Mouse (Mus musculus): ENCODE measurements at regions not wholly inside any gene's neighbourhood (a gene's known extent, or its start where the extent isn't known, plus 50 kb on each side); places are given as distances from the start of the nearest gene placed in this dataset.

GRCm38 (mm10) chr8:87417466-87417865 is 54.9 kb downstream of the Cbln1 start:
- H3K9me3 ChIP-seq: no peaks in the 10 kb centered on the region
- H3K9ac ChIP-seq: no peak overlapping the region
- H3K4me1 ChIP-seq: no peaks in the 10 kb centered on the region
- no peak overlapping the region for H3K4me3 ChIP-seq
- WGBS: 71% methylated on average over 2 of the region's 2 CpGs
- no peaks in the 10 kb centered on the region for H3K36me3 ChIP-seq (replicated peaks)
- H3K4me2 ChIP-seq: no peak overlapping the region
- H3K27me3 ChIP-seq (replicated peaks): no peaks in the 10 kb centered on the region
- ATAC-seq (replicated peaks): no peak
- no peak overlapping the region for H3K27ac ChIP-seq

GRCm38 (mm10) chr8:87415051-87415630 is 57.3 kb downstream of the Cbln1 start:
- Histone ChIP-seq H3K27me3 (replicated peaks) (no peaks in the 10 kb centered on the region), H3K9me3 (no peaks in the 10 kb centered on the region), H3K4me3 (no peak overlapping the region), H3K36me3 (replicated peaks) (no peaks in the 10 kb centered on the region), H3K9ac (no peak overlapping the region), H3K27ac (no peak overlapping the region), H3K4me2 (no peak overlapping the region), H3K4me1 (no peaks in the 10 kb centered on the region)
- 94% methylated on average over 3 of the region's 3 CpGs for WGBS
- ATAC-seq (replicated peaks): no peak

DNA sequence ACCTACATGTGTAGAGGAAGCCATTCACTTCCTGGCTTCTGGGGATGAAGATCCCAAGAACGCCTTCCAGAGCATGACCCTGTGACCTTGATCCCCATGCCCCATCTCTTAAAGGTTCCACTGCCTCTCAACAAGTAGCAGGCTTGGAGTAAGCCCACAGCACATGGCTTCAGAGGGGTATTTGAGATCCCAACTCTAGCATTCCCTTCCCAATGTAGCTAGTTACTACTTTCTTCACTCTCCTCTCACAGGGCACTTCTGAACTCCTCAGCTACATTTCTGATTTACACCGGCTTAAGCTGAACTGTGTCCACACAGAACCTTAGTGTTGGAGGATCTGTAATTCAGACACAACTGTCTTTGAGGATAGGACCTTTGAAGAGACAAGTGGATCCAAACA is 83.4 kb downstream of the Cbln1 start:
- 81% methylated on average over 2 of the region's 2 CpGs for WGBS
- no peak for ATAC-seq (replicated peaks)
- Histone ChIP-seq H3K4me2 (no peak overlapping the region), H3K27me3 (replicated peaks) (no peaks in the 10 kb centered on the region), H3K9me3 (no peaks in the 10 kb centered on the region), H3K4me1 (no peaks in the 10 kb centered on the region), H3K4me3 (no peak overlapping the region), H3K36me3 (replicated peaks) (no peaks in the 10 kb centered on the region), H3K27ac (no peak overlapping the region), H3K9ac (no peak overlapping the region)

DNA sequence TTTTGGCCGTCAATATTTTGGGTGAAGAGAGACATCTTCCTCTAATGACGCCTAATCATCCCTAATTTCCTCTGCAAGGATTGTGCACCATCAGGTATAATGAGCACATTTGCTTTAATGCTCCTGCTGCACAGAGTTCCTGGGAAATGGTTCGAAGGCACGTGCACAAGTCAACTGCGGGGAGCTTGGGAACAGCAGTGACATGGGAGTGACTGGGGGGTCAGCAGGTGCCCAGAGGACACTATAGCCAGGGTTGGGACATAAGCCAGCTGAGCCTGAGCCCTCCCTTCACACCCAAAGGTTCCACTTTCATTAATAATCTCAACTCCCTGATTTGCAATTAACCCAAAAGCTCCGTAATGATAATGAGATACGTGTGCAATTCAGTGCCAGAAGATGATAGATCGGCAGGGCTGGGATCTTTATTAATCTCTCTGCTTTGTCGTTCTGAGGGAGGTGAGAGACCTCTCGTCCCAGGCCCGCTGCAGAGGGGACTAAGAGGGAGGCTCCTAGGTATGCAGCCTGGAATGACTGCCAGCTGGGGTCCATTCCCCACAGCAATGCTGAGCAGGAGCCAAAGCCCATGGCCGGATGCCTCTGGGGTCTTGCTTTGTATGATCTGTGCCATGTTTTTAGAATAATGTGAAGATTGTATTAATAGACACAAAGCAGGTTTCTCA is 88.7 kb downstream of the Cbln1 start:
- Histone ChIP-seq H3K9ac (no peak overlapping the region), H3K4me3 (no peak overlapping the region), H3K27me3 (replicated peaks) (no peaks in the 10 kb centered on the region), H3K9me3 (no peaks in the 10 kb centered on the region), H3K4me1 (no peaks in the 10 kb centered on the region), H3K27ac (no peak overlapping the region), H3K4me2 (no peak overlapping the region), H3K36me3 (replicated peaks) (no peaks in the 10 kb centered on the region)
- WGBS: 47% methylated on average over 12 of the region's 12 CpGs
- no peak for ATAC-seq (replicated peaks)

DNA sequence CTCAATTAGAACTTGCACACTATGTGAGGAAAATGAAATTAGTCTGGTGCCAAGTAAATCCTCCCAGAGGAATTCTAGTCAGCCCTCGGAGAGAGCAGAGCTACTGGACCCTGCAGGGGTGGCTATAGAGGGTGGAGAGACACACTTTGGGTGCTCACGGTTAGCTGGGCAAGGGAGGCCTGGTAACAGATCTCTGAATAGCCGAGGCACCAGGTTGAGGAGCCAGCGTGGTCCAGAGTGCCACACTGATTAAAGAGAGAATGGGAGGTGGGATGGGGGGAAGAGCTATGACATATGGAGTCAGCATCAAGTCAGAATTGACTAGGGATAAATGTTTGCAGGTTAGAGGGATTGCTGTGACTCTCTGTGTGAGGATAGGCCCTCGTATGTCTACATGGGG is 90.1 kb downstream of the Cbln1 start:
- 83% methylated on average over 5 of the region's 5 CpGs for WGBS
- H3K27me3 ChIP-seq (replicated peaks): no peaks in the 10 kb centered on the region
- H3K9me3 ChIP-seq: no peaks in the 10 kb centered on the region
- H3K4me1 ChIP-seq: no peaks in the 10 kb centered on the region
- no peak overlapping the region for H3K27ac ChIP-seq
- H3K4me3 ChIP-seq: no peak overlapping the region
- H3K4me2 ChIP-seq: no peak overlapping the region
- no peak for ATAC-seq (replicated peaks)
- H3K9ac ChIP-seq: no peak overlapping the region
- H3K36me3 ChIP-seq (replicated peaks): no peaks in the 10 kb centered on the region

GRCm38 (mm10) chr8:87380791-87381190 is 91.6 kb downstream of the Cbln1 start:
- WGBS: 76% methylated on average over 3 of the region's 3 CpGs
- no peak for ATAC-seq (replicated peaks)
- Histone ChIP-seq H3K27ac (no peak overlapping the region), H3K36me3 (replicated peaks) (no peaks in the 10 kb centered on the region), H3K4me2 (no peak overlapping the region), H3K4me1 (no peaks in the 10 kb centered on the region), H3K9me3 (no peaks in the 10 kb centered on the region), H3K4me3 (no peak overlapping the region), H3K27me3 (replicated peaks) (no peaks in the 10 kb centered on the region), H3K9ac (no peak overlapping the region)

DNA sequence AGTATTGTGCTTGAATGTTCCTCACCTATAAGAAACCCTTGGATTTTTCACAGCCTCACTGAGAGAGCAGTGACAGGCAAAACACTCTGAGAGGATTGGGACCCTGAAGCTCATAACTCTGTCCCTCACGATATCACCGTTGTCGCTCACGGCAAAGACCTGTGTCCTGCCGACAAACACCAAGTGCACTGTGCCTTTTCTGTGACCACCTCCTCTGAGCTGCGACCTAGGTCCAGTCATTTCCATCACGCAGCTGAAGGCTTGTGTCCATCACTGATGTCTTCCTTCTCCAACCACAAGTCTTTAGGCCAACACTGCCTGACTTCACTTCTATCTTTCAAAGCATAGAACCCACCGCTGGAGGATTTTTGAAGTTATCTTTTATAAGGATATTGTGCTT is 93.1 kb downstream of the Cbln1 start:
- H3K9me3 ChIP-seq: no peaks in the 10 kb centered on the region
- WGBS: 93% methylated on average over 8 of the region's 8 CpGs

GRCm38 (mm10) chr8:87374044-87374443 is 98.4 kb downstream of the Cbln1 start:
- H3K4me1 ChIP-seq: peaks cover 15% of the 10 kb centered on the region; the same call in 1 of the 2 replicates
- no peaks in the 10 kb centered on the region for H3K36me3 ChIP-seq (replicated peaks)
- no peaks in the 10 kb centered on the region for H3K9me3 ChIP-seq
- no peak overlapping the region for H3K9ac ChIP-seq
- WGBS: 36% methylated on average over 6 of the region's 6 CpGs
- no peak overlapping the region for H3K4me2 ChIP-seq
- 0 out of 2 replicates have a peak overlapping the region, but pooled peaks have one; percentile 19 for H3K27ac ChIP-seq
- no peaks in the 10 kb centered on the region for H3K27me3 ChIP-seq (replicated peaks)
- H3K4me3 ChIP-seq: no peak overlapping the region
- ATAC-seq (replicated peaks): no peak

More for the DNA sequence above, 93.1 kb downstream of the Cbln1 start:
- H3K27ac ChIP-seq: no peak overlapping the region
- no peaks in the 10 kb centered on the region for H3K27me3 ChIP-seq (replicated peaks)
- no peak for ATAC-seq (replicated peaks)
- H3K9ac ChIP-seq: no peak overlapping the region
- H3K4me2 ChIP-seq: no peak overlapping the region
- peaks cover 4% of the 10 kb centered on the region; the same call in 1 of the 2 replicates for H3K4me1 ChIP-seq
- no peaks in the 10 kb centered on the region for H3K36me3 ChIP-seq (replicated peaks)
- no peak overlapping the region for H3K4me3 ChIP-seq

DNA sequence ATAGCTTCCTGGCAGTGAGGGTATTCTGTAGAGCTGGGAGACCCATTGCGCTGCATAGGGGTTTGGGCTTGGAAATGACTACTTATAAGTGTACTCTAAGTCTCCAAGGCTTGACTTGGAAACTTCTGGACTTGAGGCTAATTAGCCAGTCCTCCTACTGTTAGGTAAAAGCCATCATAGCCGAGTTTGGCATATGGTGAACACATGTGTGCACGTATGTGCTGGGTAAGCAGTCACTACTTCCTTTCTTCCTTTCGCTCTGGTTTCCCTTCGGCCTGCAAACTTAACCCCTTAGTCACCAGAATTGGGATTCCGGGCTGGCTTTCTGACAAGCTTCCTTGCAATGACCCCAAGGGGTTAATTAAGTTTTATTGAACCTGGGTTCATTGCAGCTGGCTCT is 98.9 kb downstream of the Cbln1 start:
- Histone ChIP-seq H3K4me2 (no peak overlapping the region), H3K4me1 (peaks cover 15% of the 10 kb centered on the region; the same call in 1 of the 2 replicates), H3K4me3 (no peak overlapping the region), H3K27me3 (replicated peaks) (no peaks in the 10 kb centered on the region), H3K27ac (0 out of 2 replicates have a peak overlapping the region, but pooled peaks have one; percentile 19), H3K9me3 (no peaks in the 10 kb centered on the region), H3K9ac (no peak overlapping the region), H3K36me3 (replicated peaks) (no peaks in the 10 kb centered on the region)
- WGBS: 36% methylated on average over 6 of the region's 6 CpGs
- ATAC-seq (replicated peaks): no peak

DNA sequence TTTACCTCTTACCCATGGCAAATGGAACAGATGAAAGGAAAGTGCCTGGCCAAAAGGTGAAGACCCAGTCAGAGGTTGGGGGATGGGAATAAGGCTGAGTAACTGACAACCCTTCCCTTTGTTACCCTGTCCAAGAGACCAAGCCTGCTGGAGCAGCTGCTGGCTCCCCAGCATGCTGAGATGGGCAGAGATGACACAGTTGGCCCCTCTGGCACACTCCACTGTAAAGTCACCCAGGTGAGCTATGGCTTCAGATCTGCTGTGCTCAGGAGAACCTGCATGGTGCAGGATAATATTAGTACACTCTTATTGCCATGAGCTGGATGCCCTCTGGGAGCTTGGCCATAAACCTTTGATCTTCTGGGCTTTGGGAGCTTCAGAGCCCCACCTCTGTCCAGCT is 100.3 kb downstream of the Cbln1 start:
- no peaks in the 10 kb centered on the region for H3K36me3 ChIP-seq (replicated peaks)
- no peaks in the 10 kb centered on the region for H3K27me3 ChIP-seq (replicated peaks)
- H3K4me2 ChIP-seq: no peak overlapping the region
- H3K4me3 ChIP-seq: no peak overlapping the region
- H3K4me1 ChIP-seq: peaks cover 15% of the 10 kb centered on the region; the same call in 1 of the 2 replicates
- H3K9me3 ChIP-seq: no peaks in the 10 kb centered on the region
- H3K9ac ChIP-seq: no peak overlapping the region
- H3K27ac ChIP-seq: no peak overlapping the region
- no peak for ATAC-seq (replicated peaks)

GRCm38 (mm10) chr8:87370194-87370593 is 102.2 kb downstream of the Cbln1 start:
- no peaks in the 10 kb centered on the region for H3K9me3 ChIP-seq
- ATAC-seq (replicated peaks): no peak
- no peak overlapping the region for H3K9ac ChIP-seq
- H3K4me1 ChIP-seq: peaks cover 15% of the 10 kb centered on the region; the same call in 1 of the 2 replicates
- WGBS: 87% methylated on average over 3 of the region's 3 CpGs
- no peak overlapping the region for H3K4me3 ChIP-seq
- H3K4me2 ChIP-seq: no peak overlapping the region
- H3K27me3 ChIP-seq (replicated peaks): no peaks in the 10 kb centered on the region
- H3K27ac ChIP-seq: no peak overlapping the region
- H3K36me3 ChIP-seq (replicated peaks): no peaks in the 10 kb centered on the region

DNA sequence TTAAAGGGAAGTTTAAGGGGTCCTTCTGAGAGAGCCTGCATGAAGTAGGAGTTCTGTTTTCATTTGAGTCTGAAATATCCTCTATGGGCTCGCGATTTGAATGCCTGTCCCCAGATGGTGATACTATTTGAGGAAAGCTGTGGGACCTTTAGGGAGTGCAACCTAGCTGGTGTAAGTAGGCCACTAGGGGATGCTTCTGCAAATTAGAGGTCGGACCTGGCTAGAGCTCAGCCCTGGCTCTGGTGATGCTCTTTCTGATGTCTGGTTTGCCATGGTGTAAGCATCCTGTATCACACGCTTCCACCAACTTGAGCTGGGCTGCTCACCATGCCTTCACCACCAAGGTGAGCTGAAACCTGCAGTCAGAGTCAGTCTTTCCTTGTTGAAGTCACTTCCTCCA is 121.9 kb downstream of the Cbln1 start:
- Histone ChIP-seq H3K27me3 (replicated peaks) (no peaks in the 10 kb centered on the region), H3K27ac (no peak overlapping the region), H3K4me2 (no peak overlapping the region), H3K4me1 (0 out of 2 replicates have a peak, but pooled peaks cover 11% of the 10 kb centered on the region), H3K4me3 (no peak overlapping the region), H3K36me3 (replicated peaks) (no peaks in the 10 kb centered on the region), H3K9me3 (no peaks in the 10 kb centered on the region), H3K9ac (no peak overlapping the region)
- ATAC-seq (replicated peaks): no peak
- 84% methylated on average over 4 of the region's 4 CpGs for WGBS

GRCm38 (mm10) chr8:87349781-87350181 is 122.6 kb downstream of the Cbln1 start:
- Histone ChIP-seq H3K27ac (no peak overlapping the region), H3K36me3 (replicated peaks) (no peaks in the 10 kb centered on the region), H3K9ac (no peak overlapping the region), H3K27me3 (replicated peaks) (no peaks in the 10 kb centered on the region), H3K4me3 (no peak overlapping the region), H3K4me1 (0 out of 2 replicates have a peak, but pooled peaks cover 9% of the 10 kb centered on the region), H3K9me3 (no peaks in the 10 kb centered on the region), H3K4me2 (no peak overlapping the region)
- no peak for ATAC-seq (replicated peaks)
- WGBS: 60% methylated on average over 4 of the region's 4 CpGs
